Mouse (Mus musculus): ENCODE results near the gene Capn6. TPM values are rescaled to one million over a fixed set of nuclear protein-coding genes. Genes with fewer than 3 reads are reported as not detected.
A peak's percentile ranks its signal among the peaks of the same experiment; 100 is the strongest.

Capn6 gene
- polyA plus RNA-seq, 2 experiments: 425 to 475 TPM

GRCm38 (mm10) chrX:143826521-143826920 is 693 bp downstream of the Capn6 start:
- no peaks in the 10 kb centered on the region for H3K9me3 ChIP-seq (ENCODE audit: control insufficient read depth, low read length)
- WGBS: 39% methylated on average over 4 of the region's 4 CpGs
- peak overlapping the region; percentile 66 for H3K9ac ChIP-seq (ENCODE audit: low read depth, low read length, severe bottlenecking)
- DNase-seq (ENCODE audit: low spot score) (no peak), ATAC-seq (ENCODE audit: low FRiP score, low read depth) (no peak)
- H3K4me1 ChIP-seq (ENCODE audit: control insufficient read depth, insufficient read depth, low read length): peaks cover 6% of the 10 kb centered on the region; the same call in 1 of the 2 replicates
- H3K27me3 ChIP-seq (ENCODE audit: control insufficient read depth, insufficient read depth, low read length): no peaks in the 10 kb centered on the region
- no peak for TF ChIP-seq POLR2A (IDR thresholded peaks at IDR 0.05; ENCODE audit: borderline replicate concordance, extremely low read depth, insufficient read depth, insufficient read length)
- no peaks in the 10 kb centered on the region for H3K36me3 ChIP-seq (ENCODE audit: control insufficient read depth, insufficient read depth, low read length)
- H3K4me2 ChIP-seq (replicated peaks; ENCODE audit: low read depth, low read length, severe bottlenecking): peak overlapping the region; percentile 47
- H3K4me3 ChIP-seq (replicated peaks; ENCODE audit: low read length): peak overlapping the region; percentile 48
- H3K27ac ChIP-seq (replicated peaks; ENCODE audit: low read depth, low read length): peak overlapping the region; percentile 75

GRCm38 (mm10) chrX:143818961-143819360 is 8.3 kb downstream of the Capn6 start:
- no peaks in the 10 kb centered on the region for H3K9me3 ChIP-seq (ENCODE audit: control insufficient read depth, low read length)
- H3K4me2 ChIP-seq (replicated peaks; ENCODE audit: low read depth, low read length, severe bottlenecking): no peak overlapping the region
- ATAC-seq (ENCODE audit: low FRiP score, low read depth) (no peak), DNase-seq (ENCODE audit: low spot score) (no peak)
- H3K27ac ChIP-seq (replicated peaks; ENCODE audit: low read depth, low read length): no peak overlapping the region
- no peak overlapping the region for H3K4me3 ChIP-seq (replicated peaks; ENCODE audit: low read length)
- H3K36me3 ChIP-seq (ENCODE audit: control insufficient read depth, insufficient read depth, low read length): peaks cover 8% of the 10 kb centered on the region; the same call in 1 of the 2 replicates
- no peaks in the 10 kb centered on the region for H3K27me3 ChIP-seq (ENCODE audit: control insufficient read depth, insufficient read depth, low read length)
- 95% methylated on average over 2 of the region's 2 CpGs for WGBS
- TF ChIP-seq POLR2A (IDR thresholded peaks at IDR 0.05; ENCODE audit: borderline replicate concordance, extremely low read depth, insufficient read depth, insufficient read length): no peak
- H3K4me1 ChIP-seq (ENCODE audit: control insufficient read depth, insufficient read depth, low read length): peaks cover 5% of the 10 kb centered on the region; the same call in 1 of the 2 replicates
- no peak overlapping the region for H3K9ac ChIP-seq (ENCODE audit: low read depth, low read length, severe bottlenecking)

- H3K36me3 ChIP-seq (ENCODE audit: control insufficient read depth, insufficient read depth, low read length): peaks cover 11% of the 10 kb centered on the region; the same call in 1 of the 2 replicates
Measured at GRCm38 (mm10) chrX:143815948-143816347, 11.3 kb downstream of the Capn6 start.

GRCm38 (mm10) chrX:143762556-143762955 is 64.7 kb downstream of the Capn6 start:
- no peaks in the 10 kb centered on the region for H3K36me3 ChIP-seq (ENCODE audit: control insufficient read depth, insufficient read depth, low read length)
- 49% methylated on average over 3 of the region's 3 CpGs for WGBS
- H3K4me1 ChIP-seq (ENCODE audit: control insufficient read depth, insufficient read depth, low read length): no peaks in the 10 kb centered on the region
- no peak for TF ChIP-seq POLR2A (IDR thresholded peaks at IDR 0.05; ENCODE audit: borderline replicate concordance, extremely low read depth, insufficient read depth, insufficient read length)
- no peak overlapping the region for H3K9ac ChIP-seq (ENCODE audit: low read depth, low read length, severe bottlenecking)
- no peak overlapping the region for H3K4me2 ChIP-seq (replicated peaks; ENCODE audit: low read depth, low read length, severe bottlenecking)
- H3K27me3 ChIP-seq (ENCODE audit: control insufficient read depth, insufficient read depth, low read length): no peaks in the 10 kb centered on the region
- DNase-seq (ENCODE audit: low spot score): peak; percentile 66
- H3K4me3 ChIP-seq (replicated peaks; ENCODE audit: low read length): no peak overlapping the region
- no peak; the same call in 1 of the 2 replicates for ATAC-seq (ENCODE audit: low FRiP score, low read depth)
- no peaks in the 10 kb centered on the region for H3K9me3 ChIP-seq (ENCODE audit: control insufficient read depth, low read length)
- no peak overlapping the region for H3K27ac ChIP-seq (replicated peaks; ENCODE audit: low read depth, low read length)

More at GRCm38 (mm10) chrX:143815948-143816347, 11.3 kb downstream of the Capn6 start:
- Histone ChIP-seq H3K4me2 (replicated peaks; ENCODE audit: low read depth, low read length, severe bottlenecking) (no peak overlapping the region), H3K27me3 (ENCODE audit: control insufficient read depth, insufficient read depth, low read length) (no peaks in the 10 kb centered on the region), H3K27ac (replicated peaks; ENCODE audit: low read depth, low read length) (no peak overlapping the region), H3K9ac (ENCODE audit: low read depth, low read length, severe bottlenecking) (no peak overlapping the region), H3K4me3 (replicated peaks; ENCODE audit: low read length) (no peak overlapping the region), H3K4me1 (ENCODE audit: control insufficient read depth, insufficient read depth, low read length) (no peaks in the 10 kb centered on the region), H3K9me3 (ENCODE audit: control insufficient read depth, low read length) (no peaks in the 10 kb centered on the region)
- ATAC-seq (ENCODE audit: low FRiP score, low read depth) (no peak), DNase-seq (ENCODE audit: low spot score) (no peak)
- no peak for TF ChIP-seq POLR2A (IDR thresholded peaks at IDR 0.05; ENCODE audit: borderline replicate concordance, extremely low read depth, insufficient read depth, insufficient read length)
- WGBS: 89% methylated on average over 1 of the region's 1 CpGs

Small RNA genes lying within 50 kb of the gene (microRNA-seq; reads per million reads assigned to microRNA genes)
- not detected for gene Gm47298

Other genes starting within 250 kb of the Capn6 start
- 10.5 TPM in 2 replicates for gene Dcx, start 105.9 kb upstream of the Capn6 start, polyA plus RNA-seq (2012; rRNA removed)
- gene Dcx, start 105.9 kb upstream of the Capn6 start, polyA plus RNA-seq (2014; fragmentation: Nextera tagmentation; extraction: Ambion mirVana): 12.2 and 13.0 TPM in 2 replicates

All from limb, embryonic 14.5 days (tissue).